Mouse (Mus musculus) C2C12 (cell line): Measurements from ENCODE around the gene Il12rb1.

Experiments
- CTCF ChIP-seq: IDR thresholded peaks from one replicate; pipeline ENCODE4 v1.5.1; 2011; ENCODE audit not compliant: control insufficient read depth, insufficient read depth, insufficient read length
- MAX ChIP-seq: IDR thresholded peaks from one replicate; pipeline ENCODE4 v1.6.1; 2011; ENCODE audit warnings: mild to moderate bottlenecking, control low read depth

GRCm38 (mm10) chr8:70853863-70854262, 45.6 kb downstream of the Il12rb1 start:
- TF ChIP-seq CTCF (no peak), MAX (no peak)
